Mouse (Mus musculus) naive thymus-derived CD4-positive, alpha-beta T cell, adult 2 months (primary cell): ENCODE data around the gene Cyp2b19.
"Not testable (repeated sequence)": the region's sequence is repeated elsewhere in the genome, so short reads cannot be mapped to it uniquely, and the experiment has no call there.

ENCODE experiments used
- DNase-seq: peaks from one replicate; pipeline ENCODE4 v3.0.0-alpha.2; 2011; ENCODE audit warnings: low read depth

Gene Cyp2b19

GRCm38 (mm10) chr7:26756842-26757241, at the start of gene Cyp2b19:
Gene Cyp2b19, plus strand, starts transcription at chr7:26757142.
- no peak for DNase-seq

GRCm38 (mm10) chr7:26711061-26711460, 45.9 kb upstream of the Cyp2b19 start:
- DNase-seq, result no peak

GRCm38 (mm10) chr7:26738940-26739339, 18.0 kb upstream of the Cyp2b19 start:
- DNase-seq, result no peak

GRCm38 (mm10) chr7:26743948-26744347, 13.0 kb upstream of the Cyp2b19 start:
- no peak for DNase-seq

GRCm38 (mm10) chr7:26745486-26745885, 11.5 kb upstream of the Cyp2b19 start:
- no peak for DNase-seq

- DNase-seq, result no peak
These were observed 10.1 kb downstream of the Cyp2b19 start for GRCm38 (mm10) chr7:26767084-26767483.

- no peak for DNase-seq
These were observed 13.0 kb downstream of the Cyp2b19 start for GRCm38 (mm10) chr7:26769881-26770470.

GRCm38 (mm10) chr7:26772866-26773586, 16.1 kb downstream of the Cyp2b19 start:
- DNase-seq, result no peak

- no peak for DNase-seq
These were observed 18.9 kb downstream of the Cyp2b19 start for GRCm38 (mm10) chr7:26775866-26776265.

- no peak for DNase-seq
These were observed 20.9 kb downstream of the Cyp2b19 start for GRCm38 (mm10) chr7:26777806-26778205.

- DNase-seq, result no peak
These were observed 21.5 kb downstream of the Cyp2b19 start for GRCm38 (mm10) chr7:26778474-26778873.

- peak; percentile 15 for DNase-seq
These were observed 23.0 kb downstream of the Cyp2b19 start for GRCm38 (mm10) chr7:26779799-26780416.

GRCm38 (mm10) chr7:26780510-26780909, 23.6 kb downstream of the Cyp2b19 start:
- DNase-seq, result no peak

GRCm38 (mm10) chr7:26780998-26781766, 24.2 kb downstream of the Cyp2b19 start:
- DNase-seq, result no peak

GRCm38 (mm10) chr7:26781767-26782131, 24.8 kb downstream of the Cyp2b19 start:
- DNase-seq, result no peak

GRCm38 (mm10) chr7:26783163-26783562, 26.2 kb downstream of the Cyp2b19 start:
- no peak for DNase-seq

- DNase-seq, result not testable (repeated sequence)
These were observed 29.1 kb downstream of the Cyp2b19 start for GRCm38 (mm10) chr7:26786013-26786412.

- no peak for DNase-seq
These were observed 33.0 kb downstream of the Cyp2b19 start for GRCm38 (mm10) chr7:26789984-26790383.

- no peak for DNase-seq
These were observed 43.2 kb downstream of the Cyp2b19 start for GRCm38 (mm10) chr7:26800104-26800503.

- no peak for DNase-seq
These were observed 44.1 kb downstream of the Cyp2b19 start for GRCm38 (mm10) chr7:26800996-26801395.

GRCm38 (mm10) chr7:26808592-26808991, 51.6 kb downstream of the Cyp2b19 start, which contains the start of gene Cyp2g1:
Gene Cyp2g1, plus strand, starts transcription at chr7:26808892.
- DNase-seq, result no peak
